Mouse (Mus musculus) kidney, postnatal 0 days (tissue): Measurements from ENCODE around the gene St8sia6. TPM values are rescaled to one million over a fixed set of nuclear protein-coding genes. Genes with fewer than 3 reads are reported as not detected.

Experiments
- ATAC-seq: fragments of 200-750 bp; cut with Nextera tagmentation; replicated peaks from 2 replicates; pipeline ENCODE4 v1.8.0; 2017; ENCODE audit warnings: low read depth, moderate number of reproducible peaks, moderate TSS enrichment, moderate library complexity; ENCODE audit not compliant: low FRiP score
- DNase-seq: peaks from one replicate; pipeline ENCODE4 v3.0.0-alpha.2; 2016; ENCODE audit warnings: low spot score
- H3K27ac ChIP-seq: fragments of 300-500 bp; sonication (generic); 2 replicates; pipeline ENCODE4 v1.5.1; 2014; ENCODE audit warnings: mild to moderate bottlenecking
- H3K27me3 ChIP-seq: fragments of 300-500 bp; sonication (generic); 2 replicates; pipeline ENCODE4 v1.6.1; 2014; ENCODE audit warnings: low read length, mixed read lengths; ENCODE audit not compliant: insufficient read depth
- H3K36me3 ChIP-seq: fragments of 300-500 bp; sonication (generic); 2 replicates; pipeline ENCODE4 v1.6.1; 2014; ENCODE audit warnings: low read length, mixed read lengths; ENCODE audit not compliant: insufficient read depth
- H3K4me1 ChIP-seq: fragments of 300-500 bp; sonication (generic); replicated peaks from 2 replicates; pipeline ENCODE4 v1.6.1; 2014; ENCODE audit warnings: antibody characterized with exemption, low read length, mixed read lengths; ENCODE audit not compliant: insufficient read depth
- H3K4me2 ChIP-seq: fragments of 300-500 bp; sonication (generic); 2 replicates; pipeline ENCODE4 v1.6.1; 2014; ENCODE audit warnings: mild to moderate bottlenecking, low read length, moderate library complexity, mixed read lengths
- H3K4me3 ChIP-seq: fragments of 300-500 bp; sonication (generic); replicated peaks from 2 replicates; pipeline ENCODE4 v1.5.1; 2014; ENCODE audit warnings: low read depth, low read length
- H3K9ac ChIP-seq: fragments of 300-500 bp; sonication (generic); 2 replicates; pipeline ENCODE4 v1.6.1; 2014; ENCODE audit warnings: low read depth, low read length
- H3K9me3 ChIP-seq: fragments of 300-500 bp; sonication (generic); replicated peaks from 2 replicates; pipeline ENCODE4 v1.6.1; 2016; ENCODE audit warnings: low read length, inconsistent platforms, mixed read lengths
- CTCF ChIP-seq: IDR thresholded peaks from 2 replicates; pipeline ENCODE4 v1.5.1; 2016; ENCODE audit warnings: antibody characterized with exemption, low read depth, mild to moderate bottlenecking, moderate library complexity
- WGBS: fragments of 180-500 bp; shearing (Covaris S2); extraction: QIAGEN DNeasy Blood & Tissue Kit; methylation state at CpG from one replicate; pipeline ENCODE4 v1.1.7; 2014; 5-methylcytosine and 5-hydroxymethylcytosine counted together
- polyA plus RNA-seq: library from polyadenylated mRNA; unstranded; fragments of >200 nt; fragmentation: Nextera tagmentation; extraction: Ambion mirVana; gene quantifications from 2 replicates; pipeline ENCODE4 v1.2.1, GENCODE M21; 2015

St8sia6 gene
- polyA plus RNA-seq, 1 experiment from 2014 or later, result 5.4 TPM

DNA sequence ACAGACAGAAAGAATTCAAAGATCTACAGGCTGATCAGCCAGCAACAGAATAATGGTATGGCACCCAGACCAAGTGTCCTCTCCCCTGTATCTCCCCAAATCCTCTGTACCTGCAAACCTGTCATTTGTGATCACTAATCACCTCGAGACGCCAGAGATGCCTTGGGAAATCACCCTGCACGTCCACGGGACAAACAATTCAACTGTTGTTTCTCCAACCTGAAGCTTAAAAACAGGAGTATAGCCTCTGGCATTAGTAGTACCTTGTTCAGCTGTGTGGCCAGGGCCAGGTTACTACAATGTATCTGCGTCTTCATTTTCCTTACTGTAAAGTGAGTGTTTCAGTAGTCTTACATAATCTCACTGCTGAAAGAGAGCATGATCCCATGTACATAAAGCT is 25.3 kb downstream of the St8sia6 start:
- Histone ChIP-seq H3K9ac (no peak overlapping the region), H3K4me1 (no peaks in the 10 kb centered on the region), H3K27me3 (no peaks in the 10 kb centered on the region), H3K4me2 (no peak overlapping the region), H3K9me3 (no peaks in the 10 kb centered on the region), H3K27ac (no peak overlapping the region), H3K4me3 (no peak overlapping the region), H3K36me3 (no peaks in the 10 kb centered on the region)
- ATAC-seq (no peak), DNase-seq (no peak)
- 60% methylated on average over 5 of the region's 5 CpGs for WGBS
- TF ChIP-seq CTCF, result no peak

- Histone ChIP-seq H3K4me3 (no peak overlapping the region), H3K9ac (no peak overlapping the region), H3K27me3 (no peaks in the 10 kb centered on the region), H3K9me3 (no peaks in the 10 kb centered on the region), H3K4me2 (no peak overlapping the region), H3K27ac (no peak overlapping the region), H3K36me3 (no peaks in the 10 kb centered on the region), H3K4me1 (no peaks in the 10 kb centered on the region)
- no peak for TF ChIP-seq CTCF
- 44% methylated on average over 9 of the region's 9 CpGs for whole genome bisulfite sequencing
- DNase-seq, result peak; percentile 16
- ATAC-seq, result no peak
These were observed 26.1 kb downstream of the St8sia6 start for GRCm38 (mm10) chr2:13767532-13768411.

DNA sequence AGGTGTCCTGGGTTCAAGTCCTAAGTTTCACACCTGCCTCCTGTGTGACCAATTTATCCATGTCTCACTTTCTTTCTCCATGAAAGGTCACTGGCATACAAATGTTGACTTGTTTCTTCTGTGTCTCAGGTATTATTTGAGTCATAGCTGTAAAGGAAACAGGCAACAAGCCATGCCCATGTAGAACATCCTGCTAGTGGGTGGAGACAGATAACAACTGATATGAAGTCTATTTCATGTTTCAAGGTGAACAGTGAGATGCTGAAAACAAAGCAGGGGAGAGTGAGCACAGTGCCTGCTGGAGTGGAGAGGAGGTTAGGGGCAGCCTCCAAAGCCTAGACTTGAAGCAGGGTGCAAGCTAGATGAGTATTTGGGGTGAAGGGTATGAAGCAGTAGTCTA is 33.5 kb downstream of the St8sia6 start:
- Histone ChIP-seq H3K36me3 (no peaks in the 10 kb centered on the region), H3K4me3 (no peak overlapping the region), H3K4me2 (no peak overlapping the region), H3K27ac (no peak overlapping the region), H3K27me3 (no peaks in the 10 kb centered on the region), H3K4me1 (no peaks in the 10 kb centered on the region), H3K9ac (no peak overlapping the region), H3K9me3 (no peaks in the 10 kb centered on the region)
- no peak for DNase-seq
- TF ChIP-seq CTCF, result no peak
- no peak for ATAC-seq

- H3K9me3 ChIP-seq, result no peaks in the 10 kb centered on the region
- DNase-seq (no peak), ATAC-seq (no peak)
- no peak overlapping the region for H3K4me3 ChIP-seq
- WGBS, result 85% methylated on average over 7 of the region's 7 CpGs
- no peak overlapping the region for H3K27ac ChIP-seq
- no peaks in the 10 kb centered on the region for H3K36me3 ChIP-seq
- TF ChIP-seq CTCF, result no peak
- no peaks in the 10 kb centered on the region for H3K4me1 ChIP-seq
- H3K4me2 ChIP-seq, result no peak overlapping the region
- H3K27me3 ChIP-seq, result no peaks in the 10 kb centered on the region
- H3K9ac ChIP-seq, result no peak overlapping the region
These were observed 36.5 kb downstream of the St8sia6 start for GRCm38 (mm10) chr2:13757412-13757811.

DNA sequence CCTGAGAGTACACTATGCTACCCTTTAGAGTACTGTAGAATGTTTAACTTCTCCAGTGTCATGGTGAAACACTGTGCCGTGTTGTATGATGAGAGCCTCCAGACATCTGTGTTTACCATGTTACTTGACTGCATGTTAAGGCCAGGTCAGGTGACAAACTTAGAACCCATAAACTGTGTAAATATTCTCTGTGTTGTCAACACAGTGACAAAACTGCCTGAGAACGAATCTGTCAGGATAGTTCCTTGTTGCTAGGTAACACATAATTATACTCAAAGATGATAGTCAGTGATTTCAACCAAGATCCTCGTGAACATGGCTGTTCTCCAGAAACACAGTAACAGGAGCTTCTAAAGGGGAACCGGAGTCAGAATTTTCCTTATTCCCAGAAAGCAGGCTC is 38.1 kb downstream of the St8sia6 start:
- H3K27me3 ChIP-seq, result no peaks in the 10 kb centered on the region
- no peak overlapping the region for H3K9ac ChIP-seq
- no peaks in the 10 kb centered on the region for H3K36me3 ChIP-seq
- DNase-seq, result no peak
- H3K4me1 ChIP-seq, result no peaks in the 10 kb centered on the region
- ATAC-seq, result no peak
- H3K27ac ChIP-seq, result no peak overlapping the region
- H3K9me3 ChIP-seq, result no peaks in the 10 kb centered on the region
- H3K4me2 ChIP-seq, result no peak overlapping the region
- 79% methylated on average over 4 of the region's 4 CpGs for WGBS
- no peak for TF ChIP-seq CTCF
- H3K4me3 ChIP-seq, result no peak overlapping the region

DNA sequence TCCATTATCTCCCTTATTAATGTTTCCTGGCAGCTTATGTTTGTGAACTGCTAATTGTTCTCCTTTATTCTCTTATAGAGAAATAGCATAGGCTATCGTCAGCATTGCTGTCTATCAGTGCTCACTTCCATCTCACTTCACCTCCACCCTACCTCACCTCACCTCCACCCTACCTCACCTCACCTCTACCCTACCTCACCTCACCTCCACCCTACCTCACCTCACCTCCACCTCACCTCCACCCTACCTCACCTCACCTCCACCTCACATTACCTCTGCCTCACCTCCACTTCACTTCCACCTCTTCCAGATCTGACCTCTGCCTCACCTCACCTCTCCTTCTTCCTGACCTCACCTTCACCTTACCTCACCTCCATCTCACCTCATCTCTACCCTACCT is 42.2 kb downstream of the St8sia6 start:
- Histone ChIP-seq H3K4me3 (no peak overlapping the region), H3K9ac (no peak overlapping the region), H3K4me1 (0 out of 2 replicates have a peak, but pooled peaks cover 3% of the 10 kb centered on the region), H3K4me2 (no peak overlapping the region), H3K27ac (no peak overlapping the region), H3K9me3 (no peaks in the 10 kb centered on the region), H3K27me3 (no peaks in the 10 kb centered on the region), H3K36me3 (no peaks in the 10 kb centered on the region)
- TF ChIP-seq CTCF, result no peak
- 81% methylated on average over 1 of the region's 1 CpGs for WGBS
- DNase-seq, result no peak
- 0 out of 2 replicates have a peak, but pooled peaks have one; percentile 33 for ATAC-seq
